Mouse (Mus musculus) forelimb bud, embryonic 11.5 days (tissue): ENCODE measurements around the gene Adamts16.

ENCODE experiments used
- DNase-seq: peaks from one replicate; pipeline ENCODE4 v3.0.0-alpha.2; 2012; ENCODE audit warnings: low read depth, low spot score

The Adamts16 gene

DNA sequence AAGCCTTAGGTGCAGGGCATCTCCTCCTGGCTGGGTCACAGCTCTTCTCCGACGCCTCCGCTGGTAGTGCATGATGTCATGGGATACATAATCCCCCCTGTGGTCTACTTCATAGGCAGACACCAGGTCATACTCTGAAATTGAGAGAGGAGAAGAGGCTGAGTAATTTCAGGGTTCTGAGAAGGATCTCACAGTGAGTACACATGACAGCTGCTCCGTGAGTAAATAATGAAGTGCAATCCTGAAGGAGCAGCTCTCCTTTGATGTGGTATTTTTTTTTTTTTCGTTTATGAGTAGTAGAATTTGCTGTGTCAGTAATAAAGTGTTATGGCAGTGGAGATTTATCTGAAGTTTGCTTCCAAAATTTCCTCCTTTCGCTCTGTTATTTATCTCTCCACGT lies 5.4 kb downstream of the Adamts16 start:
- DNase-seq, result no peak

DNA sequence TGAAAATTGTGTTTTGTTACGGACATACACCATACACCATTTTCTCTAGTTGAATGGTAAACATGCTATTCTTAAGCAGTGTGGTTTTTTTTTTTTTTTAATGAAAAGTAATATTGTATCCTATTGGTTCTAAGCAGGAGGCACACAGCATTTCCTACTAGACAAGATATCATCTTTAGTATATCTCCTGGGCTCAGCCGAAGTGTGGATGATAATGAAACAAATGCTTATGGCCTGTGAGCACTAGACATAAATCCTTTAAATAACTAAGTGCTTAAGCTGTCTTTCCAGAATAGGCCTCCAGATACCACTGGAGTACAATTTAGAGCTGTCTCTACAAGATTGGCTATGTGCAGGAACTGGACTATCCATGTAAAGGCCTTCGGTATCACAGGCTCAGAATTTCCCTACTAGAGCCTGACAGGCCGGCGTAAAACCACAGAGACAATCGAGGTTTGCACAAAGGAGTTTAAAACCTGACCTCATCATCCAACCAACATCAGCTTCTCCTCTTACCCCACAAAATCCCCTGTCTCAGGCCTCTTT lies 8.9 kb downstream of the Adamts16 start:
- DNase-seq, result no peak

DNA sequence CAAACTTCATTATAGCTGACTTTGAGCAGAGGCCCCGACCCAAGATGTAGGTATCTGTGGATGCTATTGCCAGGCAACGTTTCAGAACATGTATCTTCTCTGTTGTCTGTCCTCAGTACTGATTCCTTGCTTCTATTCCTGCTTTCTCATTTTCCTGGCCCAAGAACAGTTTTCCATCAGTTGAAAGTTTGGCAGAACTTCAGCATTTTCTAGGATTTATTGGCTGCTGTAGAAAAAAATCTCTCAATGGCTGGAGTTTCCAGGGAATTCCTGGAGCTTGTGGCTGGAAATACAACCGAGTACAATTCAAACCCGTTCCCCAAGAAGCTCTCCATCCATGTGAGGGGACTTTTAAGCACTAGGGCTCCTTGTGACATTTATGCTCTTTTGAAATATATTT lies 10.6 kb downstream of the Adamts16 start:
- DNase-seq, result no peak

DNA sequence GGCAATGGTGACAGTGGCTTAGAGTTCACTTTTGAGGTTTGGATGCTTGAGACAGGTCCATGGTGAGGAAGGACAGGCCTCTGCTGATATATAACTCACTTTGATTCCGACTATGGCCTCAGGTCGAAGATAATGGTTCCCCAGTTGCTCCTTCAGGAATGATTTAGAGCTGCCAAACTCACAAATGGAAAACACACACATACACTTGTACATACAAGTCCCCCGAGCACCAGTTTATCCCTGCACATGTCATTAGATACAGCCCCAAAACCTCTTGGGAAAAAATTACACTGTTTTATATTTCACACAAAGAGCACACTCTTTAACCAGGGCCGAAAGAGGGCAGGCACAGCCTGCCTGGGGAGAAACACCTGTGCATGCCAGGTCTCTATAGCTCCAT lies 14.1 kb downstream of the Adamts16 start:
- DNase-seq, result no peak

- DNase-seq, result no peak
These were observed 16.3 kb downstream of the Adamts16 start for GRCm38 (mm10) chr13:70825265-70825664.

- no peak for DNase-seq
These were observed 17.9 kb downstream of the Adamts16 start for GRCm38 (mm10) chr13:70823757-70824156.

- no peak for DNase-seq
These were observed 22.6 kb downstream of the Adamts16 start for GRCm38 (mm10) chr13:70818982-70819381.

GRCm38 (mm10) chr13:70814423-70814822 lies 27.2 kb downstream of the Adamts16 start:
- no peak for DNase-seq

DNA sequence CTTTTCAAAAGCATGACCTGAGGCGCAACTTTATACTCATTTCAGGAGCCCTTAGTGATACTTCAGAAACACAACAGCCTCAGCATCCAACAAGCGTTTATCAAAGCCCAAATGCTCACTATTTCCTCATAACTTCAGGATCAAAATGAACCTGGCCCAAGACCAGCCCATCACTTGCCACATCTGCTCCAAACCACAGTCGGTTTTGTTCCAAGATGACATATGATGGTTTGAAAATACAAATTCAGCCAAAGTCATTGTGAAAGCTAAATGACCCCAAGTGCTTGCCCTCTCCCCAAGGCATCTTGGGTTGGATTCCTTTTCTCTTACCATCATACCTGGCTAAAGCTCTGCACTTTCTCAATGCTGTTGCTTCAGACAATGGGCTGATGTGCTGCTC lies 36.1 kb downstream of the Adamts16 start:
- no peak for DNase-seq

DNA sequence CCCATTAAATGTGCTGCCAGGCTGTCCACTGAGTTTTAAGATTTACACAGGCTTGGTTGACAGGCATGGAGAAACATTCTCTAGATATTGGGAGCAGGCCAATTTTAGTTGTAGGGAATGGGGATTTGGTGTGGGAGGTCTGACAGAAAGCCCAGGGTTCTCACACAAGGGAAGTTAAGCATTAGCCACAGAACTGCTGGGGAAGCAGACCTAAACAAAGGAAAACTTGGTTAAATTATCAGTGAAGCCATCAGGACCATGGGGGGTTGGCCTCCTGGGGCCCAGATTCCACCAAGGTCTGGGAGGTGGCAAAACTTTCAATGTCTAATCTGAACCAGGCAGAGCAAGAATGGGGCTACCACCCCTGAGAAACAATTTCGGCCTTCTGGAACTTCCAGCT lies 38.8 kb downstream of the Adamts16 start:
- DNase-seq, result no peak

DNA sequence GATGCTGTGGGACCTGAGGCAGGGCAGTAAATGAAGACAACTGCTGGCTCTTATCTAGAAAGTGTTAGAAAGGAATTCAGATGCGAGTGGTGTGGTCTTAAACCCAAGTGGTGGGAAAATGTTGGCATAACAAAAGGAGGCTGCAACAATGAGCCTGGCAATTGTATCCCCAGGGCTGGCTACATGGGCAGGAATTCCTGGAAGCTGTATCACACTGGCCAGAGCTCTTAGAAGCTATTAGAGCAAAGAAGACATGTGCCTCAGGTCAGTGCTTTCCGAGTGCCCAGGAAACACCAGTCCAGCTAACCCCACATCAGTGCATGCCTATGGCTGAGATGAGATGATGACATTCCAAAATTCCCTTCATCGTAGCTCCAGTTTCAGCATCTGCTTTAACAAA lies 42.3 kb downstream of the Adamts16 start:
- DNase-seq, result no peak

- no peak for DNase-seq
These were observed 43.2 kb downstream of the Adamts16 start for GRCm38 (mm10) chr13:70798396-70798795.

DNA sequence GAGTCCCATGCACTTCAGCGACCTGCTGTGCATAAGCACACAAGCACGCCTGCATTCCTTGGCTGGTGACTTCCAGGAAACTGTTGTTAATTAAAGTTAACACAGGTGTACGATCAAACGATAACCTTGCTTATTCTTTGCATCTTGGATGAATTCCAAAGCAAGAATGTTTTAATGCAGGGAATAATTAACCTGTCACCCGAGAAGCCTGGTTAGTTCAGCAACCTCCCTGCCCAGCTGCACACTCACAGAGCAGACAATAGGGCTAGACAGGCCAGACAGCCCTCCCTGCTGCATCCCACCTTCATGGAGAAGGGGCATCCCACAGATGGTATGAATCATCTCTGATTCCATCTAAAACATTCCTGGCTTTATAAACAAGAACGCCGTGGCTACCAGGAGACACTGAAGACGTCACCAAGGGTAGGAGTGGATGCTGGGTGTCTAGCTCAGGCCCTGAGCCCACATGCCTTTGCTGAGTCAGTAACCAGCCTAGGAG lies 47.5 kb downstream of the Adamts16 start:
- peak; percentile 21 for DNase-seq

GRCm38 (mm10) chr13:70793660-70794059 lies 48.0 kb downstream of the Adamts16 start:
- DNase-seq, result no peak

DNA sequence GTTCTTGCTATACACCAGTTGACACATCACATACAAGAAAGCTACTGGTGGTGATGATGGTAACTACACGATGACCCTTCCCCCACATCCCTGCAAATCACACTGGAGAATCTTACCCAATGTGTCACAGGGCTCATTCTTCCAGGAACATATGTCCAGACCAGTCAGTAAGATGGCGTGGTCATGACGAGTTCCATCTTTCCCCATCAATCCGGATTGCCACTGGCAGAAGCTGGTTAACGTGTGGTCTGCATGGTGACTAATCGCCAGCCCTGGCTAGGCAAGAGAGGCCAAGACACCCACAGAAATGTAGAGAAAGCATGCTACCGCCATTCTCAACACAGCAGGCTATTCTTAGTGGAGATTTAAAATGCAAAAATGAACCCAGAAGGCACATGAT lies 48.7 kb downstream of the Adamts16 start:
- no peak for DNase-seq

GRCm38 (mm10) chr13:70789806-70790205 lies 51.8 kb downstream of the Adamts16 start:
- DNase-seq, result no peak

GRCm38 (mm10) chr13:70789022-70789421 lies 52.6 kb downstream of the Adamts16 start:
- DNase-seq, result no peak

- no peak for DNase-seq
These were observed 56.5 kb downstream of the Adamts16 start for GRCm38 (mm10) chr13:70785078-70785477.

GRCm38 (mm10) chr13:70784126-70784525 lies 57.5 kb downstream of the Adamts16 start:
- no peak for DNase-seq

DNA sequence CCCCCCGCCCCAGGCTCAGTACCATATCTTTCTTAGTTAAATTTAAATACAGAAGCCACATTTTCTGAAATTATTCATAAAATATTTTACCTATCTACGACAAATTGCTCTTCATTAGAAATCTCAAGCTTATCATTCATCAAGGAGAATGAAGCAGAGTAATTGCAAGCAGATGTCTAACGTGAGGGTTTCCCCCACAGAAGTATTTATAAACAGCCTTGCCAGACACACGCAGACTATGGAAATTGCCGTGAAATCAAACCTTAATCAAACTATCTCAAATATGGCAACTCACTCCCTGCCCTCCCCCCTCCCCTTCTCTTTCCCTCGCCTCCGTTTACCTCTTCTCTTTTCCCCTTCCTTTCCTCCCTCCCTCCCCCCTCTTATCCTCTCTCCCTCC lies 61.8 kb downstream of the Adamts16 start:
- no peak for DNase-seq

DNA sequence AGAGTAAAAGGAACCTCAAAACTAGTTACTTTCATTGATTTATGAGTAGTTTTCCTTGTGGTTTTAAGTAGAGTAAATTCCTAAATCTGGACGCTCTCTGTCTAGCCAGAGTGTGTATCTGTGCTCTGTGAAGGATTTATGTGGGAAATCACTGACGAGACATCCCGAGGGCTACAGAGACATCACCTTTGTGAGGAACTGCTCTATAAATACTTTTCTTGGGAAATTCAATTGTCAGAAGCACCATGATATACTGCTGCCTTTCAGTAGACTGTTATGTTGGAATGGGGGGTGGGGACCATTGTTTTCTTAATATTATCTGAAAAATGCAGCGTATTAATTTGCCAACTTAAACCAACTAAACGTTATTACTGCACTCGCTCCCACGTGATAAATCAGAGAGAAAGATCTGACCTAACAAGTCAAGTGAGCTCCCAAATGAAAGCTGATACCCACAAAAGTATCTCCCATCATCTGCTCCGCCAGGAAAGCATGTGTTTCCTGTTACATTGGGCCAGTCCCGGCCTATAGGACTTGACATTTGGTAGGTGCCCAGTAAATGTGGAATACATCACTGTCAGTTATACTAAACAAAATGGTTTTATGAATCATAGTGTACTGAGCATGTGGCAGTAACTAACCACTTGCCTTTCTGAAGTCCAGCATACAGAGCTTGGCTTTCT lies 62.6 kb downstream of the Adamts16 start:
- peak; percentile 74 for DNase-seq

DNA sequence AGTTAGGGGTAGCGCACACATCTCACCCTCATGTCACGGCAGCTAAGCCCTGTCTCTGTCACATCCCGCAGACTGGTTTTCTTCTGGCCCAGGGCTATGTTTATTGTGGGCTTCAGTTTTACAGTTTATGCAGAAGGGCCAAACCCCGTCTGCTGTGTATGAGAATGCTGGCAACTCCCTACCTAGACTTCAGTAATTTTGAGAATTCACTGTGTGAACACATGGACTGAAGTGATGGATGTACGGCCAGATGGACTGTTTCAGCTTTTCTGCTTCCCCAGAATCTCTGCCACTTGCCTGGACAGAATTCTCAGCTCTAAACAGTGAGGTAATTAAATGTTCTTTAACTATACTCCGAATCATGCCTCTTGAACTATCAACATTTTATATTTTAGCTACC lies 70.5 kb downstream of the Adamts16 start:
- no peak for DNase-seq

DNA sequence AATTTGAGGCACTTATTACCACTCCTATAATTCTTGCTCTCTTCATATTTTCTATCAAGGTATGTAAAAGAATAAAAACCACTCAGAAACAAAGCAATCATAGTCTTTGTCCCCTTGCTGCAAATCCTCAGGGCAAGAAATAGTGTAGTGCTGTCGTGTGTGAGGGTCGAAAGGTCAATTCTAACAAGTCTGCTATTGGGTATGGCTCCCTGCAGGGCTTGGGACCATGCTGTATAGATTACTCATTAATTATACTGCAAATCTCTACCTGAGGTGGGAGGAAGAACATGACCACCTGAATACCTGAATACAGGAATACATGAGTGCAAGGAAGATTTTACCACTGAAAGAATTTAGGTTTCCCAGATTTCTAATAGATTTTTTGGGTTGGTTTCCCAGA lies 72.5 kb downstream of the Adamts16 start:
- DNase-seq, result no peak

- DNase-seq, result no peak
These were observed 74.1 kb downstream of the Adamts16 start for GRCm38 (mm10) chr13:70767462-70767861.
